Comparison of ENCODE assay signal across 9 mouse cellular contexts in the genomic region with DNA sequence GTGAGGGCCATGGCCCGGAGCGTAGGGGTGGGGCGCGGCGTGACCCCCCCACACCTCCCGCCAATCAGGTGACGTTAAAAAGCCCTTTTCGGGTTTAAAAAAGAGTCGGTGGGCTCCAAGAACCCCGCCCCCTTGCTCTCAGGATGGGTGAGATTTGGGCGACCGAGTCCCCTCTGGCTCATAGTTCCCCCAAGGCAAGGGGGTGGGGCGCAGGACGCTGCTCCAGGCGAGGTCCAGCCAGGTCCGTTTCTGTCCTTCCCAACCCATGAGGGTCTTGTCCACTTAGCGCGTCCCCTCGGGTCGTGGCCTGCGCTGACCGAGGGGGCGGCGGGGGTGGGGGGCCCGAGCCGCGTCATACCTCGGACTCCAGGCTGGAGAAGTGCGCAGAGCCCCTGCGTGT. TPM values are rescaled to one million over a fixed set of nuclear protein-coding genes. Genes with fewer than 3 reads are reported as not detected.
DNase-seq lines count a peak whose midpoint lies in the region; ATAC-seq and TF ChIP-seq lines count a peak whose summit lies in the region.
"Had no signal": no experiment of that assay in that cellular context is flagged by ENCODE, and none has a peak within 500 bp of the region (broad histone marks: within the 10 kb centered on the region; RNA-seq: fewer than 3 reads in every experiment).

No protein-coding gene starts in this region.

- peaks cover 50% of the 10 kb centered on the region for H3K27me3 ChIP-seq in heart, postnatal 0 days (ENCODE audit: control insufficient read depth, insufficient read depth, low read length)
- H3K27me3 ChIP-seq in heart, adult 2 months (ENCODE audit: control insufficient read depth, insufficient read depth, low read length): peaks cover 23% of the 10 kb centered on the region
- peaks cover 54% of the 10 kb centered on the region for H3K27me3 ChIP-seq in embryonic facial prominence, embryonic 15.5 days
- peaks cover 52% of the 10 kb centered on the region for H3K27me3 ChIP-seq in intestine, embryonic 14.5 days (replicated peaks; ENCODE audit: control insufficient read depth, insufficient read depth, low read length)
- H3K27me3 ChIP-seq in midbrain, postnatal 0 days (ENCODE audit: insufficient read depth, low read length): peaks cover 28% of the 10 kb centered on the region

- ATAC-seq in heart, postnatal 0 days (ENCODE audit: insufficient read depth, low read depth): no peak
- no peak for ATAC-seq in embryonic facial prominence, embryonic 15.5 days (ENCODE audit: insufficient number of reproducible peaks, low FRiP score, low TSS enrichment, low read depth)
- ATAC-seq in intestine, embryonic 14.5 days (replicated peaks; ENCODE audit: low FRiP score, low TSS enrichment, low read depth): no peak
- ATAC-seq in midbrain, postnatal 0 days (ENCODE audit: low FRiP score): no peak

- TF ChIP-seq POLR2A in heart, adult 2 months (IDR thresholded peaks at IDR 0.05; ENCODE audit: insufficient read depth, low read depth, low read length): no peak

- H3K9ac ChIP-seq in heart, postnatal 0 days (replicated peaks; ENCODE audit: low read depth, low read length): no peak overlapping the region
- H3K9ac ChIP-seq in heart, adult 2 months (ENCODE audit: low read depth, low read length): no peak overlapping the region
- no peak overlapping the region for H3K9ac ChIP-seq in embryonic facial prominence, embryonic 15.5 days
- H3K9ac ChIP-seq in intestine, embryonic 14.5 days (ENCODE audit: low read length): no peak overlapping the region
- no peak overlapping the region for H3K9ac ChIP-seq in midbrain, postnatal 0 days (replicated peaks; ENCODE audit: low read length, poor library complexity, severe bottlenecking)

- no peak for TF ChIP-seq CTCF in heart, postnatal 0 days (IDR thresholded peaks at IDR 0.05; ENCODE audit: low read depth)
- TF ChIP-seq CTCF in heart, adult 2 months (IDR thresholded peaks at IDR 0.05): no peak
- TF ChIP-seq CTCF in midbrain, postnatal 0 days (IDR thresholded peaks at IDR 0.05): no peak

- peaks cover 17% of the 10 kb centered on the region; the same call in 1 of the 2 replicates for H3K36me3 ChIP-seq in heart, postnatal 0 days (replicated peaks; ENCODE audit: control insufficient read depth, insufficient read depth, low read length)
- no peaks in the 10 kb centered on the region for H3K36me3 ChIP-seq in heart, adult 2 months (ENCODE audit: control insufficient read depth, insufficient read depth, low read length)
- H3K36me3 ChIP-seq in embryonic facial prominence, embryonic 15.5 days: peaks cover 13% of the 10 kb centered on the region
- H3K36me3 ChIP-seq in intestine, embryonic 14.5 days (ENCODE audit: control insufficient read depth, insufficient read depth, low read length): peaks cover 21% of the 10 kb centered on the region
- H3K36me3 ChIP-seq in midbrain, postnatal 0 days (ENCODE audit: insufficient read depth, low read length): peaks cover 29% of the 10 kb centered on the region

- no peak for DNase-seq in heart, postnatal 0 days (ENCODE audit: low spot score)
- DNase-seq in heart, adult 2 months: no peak
- no peak for DNase-seq in intestine, embryonic 14.5 days (ENCODE audit: low spot score)
- no peak for DNase-seq in midbrain, postnatal 0 days (ENCODE audit: low spot score)
- no peak for DNase-seq in thymus, postnatal 0 days (ENCODE audit: low spot score)
- no peak for DNase-seq in embryo, embryonic 11 days
- DNase-seq in Muller cell, postnatal 12 days (ENCODE audit: inconsistent ontology term): no peak
- DNase-seq: gastrocnemius, postnatal 25 days had no signal

- H3K4me3 ChIP-seq in heart, postnatal 0 days (ENCODE audit: low read depth, low read length): peak overlapping the region; percentile 36
- H3K4me3 ChIP-seq in heart, adult 2 months: no peak overlapping the region
- peak overlapping the region; percentile 44 for H3K4me3 ChIP-seq in embryonic facial prominence, embryonic 15.5 days (replicated peaks)
- peak overlapping the region; percentile 39 for H3K4me3 ChIP-seq in intestine, embryonic 14.5 days (ENCODE audit: low read depth, low read length)
- peak overlapping the region; percentile 25; the same call in 1 of the 2 replicates for H3K4me3 ChIP-seq in midbrain, postnatal 0 days (ENCODE audit: low read depth, low read length)

- H3K4me1 ChIP-seq in heart, postnatal 0 days (ENCODE audit: control insufficient read depth, insufficient read depth): peaks cover 8% of the 10 kb centered on the region
- peaks cover 4% of the 10 kb centered on the region; the same call in 1 of the 2 replicates for H3K4me1 ChIP-seq in heart, adult 2 months (ENCODE audit: control insufficient read depth, insufficient read depth, low read length)
- peaks cover 31% of the 10 kb centered on the region for H3K4me1 ChIP-seq in embryonic facial prominence, embryonic 15.5 days
- H3K4me1 ChIP-seq in intestine, embryonic 14.5 days (replicated peaks; ENCODE audit: control insufficient read depth, insufficient read depth, low read length): peaks cover 12% of the 10 kb centered on the region
- H3K4me1 ChIP-seq in midbrain, postnatal 0 days (ENCODE audit: insufficient read depth, low read length): peaks cover 3% of the 10 kb centered on the region; the same call in 1 of the 2 replicates

- WGBS in heart, postnatal 0 days: 9% methylated on average over 28 of the region's 30 CpGs
- WGBS in heart, adult 2 months: 12% methylated on average over 30 of the region's 30 CpGs
- WGBS in embryonic facial prominence, embryonic 15.5 days: 5% methylated on average over 30 of the region's 30 CpGs
- WGBS in intestine, embryonic 14.5 days: 10% methylated on average over 30 of the region's 30 CpGs
- 9% methylated on average over 28 of the region's 30 CpGs for WGBS in midbrain, postnatal 0 days

- TF ChIP-seq EP300 in heart, postnatal 0 days (IDR thresholded peaks at IDR 0.05; ENCODE audit: low read depth): no peak
- no peak for TF ChIP-seq EP300 in heart, adult 2 months (IDR thresholded peaks at IDR 0.05; ENCODE audit: insufficient read depth, low read depth, low read length)

- intact Hi-C loops in heart, adult 2 months (cut with DNase I): loop anchor here (10.0 kb wide), 1 partner anchor 202 kb away; the partner anchor contains the start of genes Abcc6 and Nomo1

- no peaks in the 10 kb centered on the region; the same call in 1 of the 2 replicates for H3K79me2 ChIP-seq in heart, adult 2 months (replicated peaks; ENCODE audit: control insufficient read depth, insufficient read depth, low read length)

- H3K9me3 ChIP-seq in heart, postnatal 0 days (replicated peaks; ENCODE audit: control insufficient read depth, low read length): no peaks in the 10 kb centered on the region
- H3K9me3 ChIP-seq in embryonic facial prominence, embryonic 15.5 days (replicated peaks): no peaks in the 10 kb centered on the region
- H3K9me3 ChIP-seq in intestine, embryonic 14.5 days (ENCODE audit: control insufficient read depth, low read length): no peaks in the 10 kb centered on the region
- H3K9me3 ChIP-seq in midbrain, postnatal 0 days (ENCODE audit: low read length): no peaks in the 10 kb centered on the region

- H3K4me2 ChIP-seq in heart, postnatal 0 days (ENCODE audit: low read depth, low read length): peak overlapping the region; percentile 54; the same call in 1 of the 2 replicates
- peak overlapping the region; percentile 66 for H3K4me2 ChIP-seq in embryonic facial prominence, embryonic 15.5 days (replicated peaks)
- peak overlapping the region; percentile 50 for H3K4me2 ChIP-seq in intestine, embryonic 14.5 days (ENCODE audit: low read length)
- H3K4me2 ChIP-seq in midbrain, postnatal 0 days (ENCODE audit: low read depth, low read length, poor library complexity, severe bottlenecking): peak overlapping the region; percentile 36; the same call in 1 of the 2 replicates

- H3K27ac ChIP-seq in heart, postnatal 0 days (ENCODE audit: low read depth): no peak overlapping the region
- no peak overlapping the region for H3K27ac ChIP-seq in heart, adult 2 months
- no peak overlapping the region for H3K27ac ChIP-seq in embryonic facial prominence, embryonic 15.5 days (replicated peaks)
- no peak overlapping the region for H3K27ac ChIP-seq in intestine, embryonic 14.5 days (ENCODE audit: low read depth)
- no peak overlapping the region for H3K27ac ChIP-seq in midbrain, postnatal 0 days (ENCODE audit: low read depth, low read length)

RNA-seq across cellular contexts. Expression of gene Grwd1, which starts 1.7 kb away (rescaled TPM):
- total RNA-seq in heart, postnatal 0 days (2014; rRNA removed; ENCODE audit: low replicate concordance): 26.7 and 28.8 TPM in 2 replicates
- 19.3 and 22.7 TPM in 2 replicates for polyA plus RNA-seq in heart, postnatal 0 days (2015; fragmentation: Nextera tagmentation; extraction: Ambion mirVana)
- 10 to 100 TPM; 11.8 to 13.1 TPM for total RNA-seq in heart, adult 2 months (2021)
- 9.1 and 9.4 TPM in 2 replicates for polyA plus RNA-seq in heart, adult 2 months (2012; rRNA removed)
- polyA plus RNA-seq in embryonic facial prominence, embryonic 15.5 days (2015; fragmentation: Nextera tagmentation; extraction: Ambion mirVana): 57.3 and 58.0 TPM in 2 replicates
- polyA plus RNA-seq in intestine, embryonic 14.5 days (2014; fragmentation: Nextera tagmentation; extraction: Ambion mirVana): 86.9 and 95.1 TPM in 2 replicates
- 31.3 and 34.2 TPM in 2 replicates for total RNA-seq in midbrain, postnatal 0 days (2014; rRNA removed)
- polyA plus RNA-seq in midbrain, postnatal 0 days (2015; fragmentation: Nextera tagmentation; extraction: Ambion mirVana): 48.7 and 52.9 TPM in 2 replicates
- polyA plus RNA-seq in thymus, postnatal 0 days (2015; fragmentation: Nextera tagmentation; extraction: Ambion mirVana): 48.7 and 50.8 TPM in 2 replicates

RNA-seq across cellular contexts. Expression of gene Kcnj14, which starts 7.8 kb away (rescaled TPM):
- total RNA-seq in heart, postnatal 0 days (2014; rRNA removed; ENCODE audit: low replicate concordance): 0.35 TPM in 1 of 2 replicates, not detected in the other
- polyA plus RNA-seq in heart, postnatal 0 days (2015; fragmentation: Nextera tagmentation; extraction: Ambion mirVana): 0.26 and 0.29 TPM in 2 replicates
- total RNA-seq in heart, adult 2 months (2021): under 1 TPM; 0.66 to 0.89 TPM
- polyA plus RNA-seq in heart, adult 2 months (2012; rRNA removed): 0.78 and 35.7 TPM in 2 replicates
- polyA plus RNA-seq in embryonic facial prominence, embryonic 15.5 days (2015; fragmentation: Nextera tagmentation; extraction: Ambion mirVana): 1.4 and 1.7 TPM in 2 replicates
- polyA plus RNA-seq in intestine, embryonic 14.5 days (2014; fragmentation: Nextera tagmentation; extraction: Ambion mirVana): 1.2 and 1.5 TPM in 2 replicates
- total RNA-seq in midbrain, postnatal 0 days (2014; rRNA removed): 0.71 and 2.1 TPM in 2 replicates
- 1.5 TPM in 2 replicates for polyA plus RNA-seq in midbrain, postnatal 0 days (2015; fragmentation: Nextera tagmentation; extraction: Ambion mirVana)
- polyA plus RNA-seq in thymus, postnatal 0 days (2015; fragmentation: Nextera tagmentation; extraction: Ambion mirVana): 0.10 and 0.31 TPM in 2 replicates

RNA-seq across cellular contexts. Expression of gene Cyth2, which starts 18.0 kb away (rescaled TPM):
- total RNA-seq in heart, postnatal 0 days (2014; rRNA removed; ENCODE audit: low replicate concordance): 99.9 and 102 TPM in 2 replicates
- 86.5 and 90.0 TPM in 2 replicates for polyA plus RNA-seq in heart, postnatal 0 days (2015; fragmentation: Nextera tagmentation; extraction: Ambion mirVana)
- total RNA-seq in heart, adult 2 months (2021): 10 to 100 TPM; 59.1 to 61.9 TPM
- polyA plus RNA-seq in heart, adult 2 months (2012; rRNA removed): 27.3 and 33.0 TPM in 2 replicates
- polyA plus RNA-seq in embryonic facial prominence, embryonic 15.5 days (2015; fragmentation: Nextera tagmentation; extraction: Ambion mirVana): 124 and 129 TPM in 2 replicates
- polyA plus RNA-seq in intestine, embryonic 14.5 days (2014; fragmentation: Nextera tagmentation; extraction: Ambion mirVana): 91.9 and 95.5 TPM in 2 replicates
- total RNA-seq in midbrain, postnatal 0 days (2014; rRNA removed): 210 and 223 TPM in 2 replicates
- polyA plus RNA-seq in midbrain, postnatal 0 days (2015; fragmentation: Nextera tagmentation; extraction: Ambion mirVana): 219 and 236 TPM in 2 replicates
- polyA plus RNA-seq in thymus, postnatal 0 days (2015; fragmentation: Nextera tagmentation; extraction: Ambion mirVana): 96.3 and 98.0 TPM in 2 replicates

RNA-seq across cellular contexts. Expression of gene Kdelr1, which starts 40.1 kb away (rescaled TPM):
- 279 and 304 TPM in 2 replicates for total RNA-seq in heart, postnatal 0 days (2014; rRNA removed; ENCODE audit: low replicate concordance)
- polyA plus RNA-seq in heart, postnatal 0 days (2015; fragmentation: Nextera tagmentation; extraction: Ambion mirVana): 58.5 and 62.4 TPM in 2 replicates
- 100 to 1,000 TPM; 107 to 126 TPM for total RNA-seq in heart, adult 2 months (2021)
- polyA plus RNA-seq in heart, adult 2 months (2012; rRNA removed): 254 and 344 TPM in 2 replicates
- 83.7 and 98.4 TPM in 2 replicates for polyA plus RNA-seq in embryonic facial prominence, embryonic 15.5 days (2015; fragmentation: Nextera tagmentation; extraction: Ambion mirVana)
- 120 and 124 TPM in 2 replicates for polyA plus RNA-seq in intestine, embryonic 14.5 days (2014; fragmentation: Nextera tagmentation; extraction: Ambion mirVana)
- 170 and 207 TPM in 2 replicates for total RNA-seq in midbrain, postnatal 0 days (2014; rRNA removed)
- 52.0 and 54.8 TPM in 2 replicates for polyA plus RNA-seq in midbrain, postnatal 0 days (2015; fragmentation: Nextera tagmentation; extraction: Ambion mirVana)
- 35.8 and 38.7 TPM in 2 replicates for polyA plus RNA-seq in thymus, postnatal 0 days (2015; fragmentation: Nextera tagmentation; extraction: Ambion mirVana)

RNA-seq across cellular contexts. Expression of gene Grin2d, which starts 45.8 kb away (rescaled TPM):
- 1.0 and 3.1 TPM in 2 replicates for total RNA-seq in heart, postnatal 0 days (2014; rRNA removed; ENCODE audit: low replicate concordance)
- polyA plus RNA-seq in heart, postnatal 0 days (2015; fragmentation: Nextera tagmentation; extraction: Ambion mirVana): 0.12 and 0.16 TPM in 2 replicates
- total RNA-seq in heart, adult 2 months (2021): under 1 TPM; 0.31 to 0.43 TPM
- 0.56 and 0.92 TPM in 2 replicates for polyA plus RNA-seq in heart, adult 2 months (2012; rRNA removed)
- 0.67 and 0.79 TPM in 2 replicates for polyA plus RNA-seq in embryonic facial prominence, embryonic 15.5 days (2015; fragmentation: Nextera tagmentation; extraction: Ambion mirVana)
- 0.24 and 0.37 TPM in 2 replicates for polyA plus RNA-seq in intestine, embryonic 14.5 days (2014; fragmentation: Nextera tagmentation; extraction: Ambion mirVana)
- total RNA-seq in midbrain, postnatal 0 days (2014; rRNA removed): 51.6 and 51.7 TPM in 2 replicates
- polyA plus RNA-seq in midbrain, postnatal 0 days (2015; fragmentation: Nextera tagmentation; extraction: Ambion mirVana): 5.4 and 6.6 TPM in 2 replicates
- polyA plus RNA-seq in thymus, postnatal 0 days (2015; fragmentation: Nextera tagmentation; extraction: Ambion mirVana): 0.13 and 0.23 TPM in 2 replicates
